Mouse (Mus musculus) embryonic fibroblast, embryonic 13.5 days (primary cell): ENCODE data around the gene Slc25a1. TPM values are rescaled to one million over a fixed set of nuclear protein-coding genes. Genes with fewer than 3 reads are reported as not detected.

Experiments used
- H3K27ac ChIP-seq: 2 replicates; pipeline ENCODE4 v1.5.1; 2012; ENCODE audit warnings: low read length, control low read depth, inconsistent platforms; ENCODE audit not compliant: insufficient read depth
- H3K4me1 ChIP-seq: 2 replicates; pipeline ENCODE4 v1.6.1; 2011; ENCODE audit warnings: low read length; ENCODE audit not compliant: control insufficient read depth, insufficient read depth
- H3K4me3 ChIP-seq: 2 replicates; pipeline ENCODE4 v1.5.1; 2011; ENCODE audit warnings: mild to moderate bottlenecking, control low read depth, low read length; ENCODE audit not compliant: insufficient read depth
- CTCF ChIP-seq: IDR thresholded peaks from 2 replicates; pipeline ENCODE4 v1.5.1; 2011; ENCODE audit warnings: mild to moderate bottlenecking, control low read depth, low read length, moderate library complexity, borderline replicate concordance; ENCODE audit not compliant: insufficient read depth
- POLR2A ChIP-seq: IDR thresholded peaks from 2 replicates; pipeline ENCODE4 v1.6.1; 2011; ENCODE audit warnings: low read depth, mild to moderate bottlenecking, control low read depth, low read length, moderate library complexity
- polyA plus RNA-seq: library from polyadenylated mRNA; stranded (reverse); fragments of >200 nt; gene quantifications from 2 replicates; pipeline ENCODE4 v1.2.4, GENCODE M21; 2011; ENCODE audit warnings: low read depth; ENCODE audit not compliant: missing spikeins, insufficient read length

The Slc25a1 gene
- polyA plus RNA-seq, 1 experiment, result 77.8 TPM

GRCm38 (mm10) chr16:17927351-17928082 is 502 bp downstream of the Slc25a1 start:
- H3K27ac ChIP-seq, result peak overlapping the region; percentile 57; the same call in 1 of the 2 replicates
- peak overlapping the region; percentile 69 for H3K4me3 ChIP-seq
- H3K4me1 ChIP-seq, result 0 out of 2 replicates have a peak, but pooled peaks cover 2% of the 10 kb centered on the region
- TF ChIP-seq POLR2A (peak; percentile 15; the same call in 1 of the 2 replicates), CTCF (no peak)

GRCm38 (mm10) chr16:17922163-17922538 is 5.9 kb downstream of the Slc25a1 start:
- Histone ChIP-seq H3K4me1 (peaks cover 5% of the 10 kb centered on the region; the same call in 1 of the 2 replicates), H3K27ac (peak overlapping the region; percentile 35)
- TF ChIP-seq CTCF (no peak), POLR2A (no peak)

DNA sequence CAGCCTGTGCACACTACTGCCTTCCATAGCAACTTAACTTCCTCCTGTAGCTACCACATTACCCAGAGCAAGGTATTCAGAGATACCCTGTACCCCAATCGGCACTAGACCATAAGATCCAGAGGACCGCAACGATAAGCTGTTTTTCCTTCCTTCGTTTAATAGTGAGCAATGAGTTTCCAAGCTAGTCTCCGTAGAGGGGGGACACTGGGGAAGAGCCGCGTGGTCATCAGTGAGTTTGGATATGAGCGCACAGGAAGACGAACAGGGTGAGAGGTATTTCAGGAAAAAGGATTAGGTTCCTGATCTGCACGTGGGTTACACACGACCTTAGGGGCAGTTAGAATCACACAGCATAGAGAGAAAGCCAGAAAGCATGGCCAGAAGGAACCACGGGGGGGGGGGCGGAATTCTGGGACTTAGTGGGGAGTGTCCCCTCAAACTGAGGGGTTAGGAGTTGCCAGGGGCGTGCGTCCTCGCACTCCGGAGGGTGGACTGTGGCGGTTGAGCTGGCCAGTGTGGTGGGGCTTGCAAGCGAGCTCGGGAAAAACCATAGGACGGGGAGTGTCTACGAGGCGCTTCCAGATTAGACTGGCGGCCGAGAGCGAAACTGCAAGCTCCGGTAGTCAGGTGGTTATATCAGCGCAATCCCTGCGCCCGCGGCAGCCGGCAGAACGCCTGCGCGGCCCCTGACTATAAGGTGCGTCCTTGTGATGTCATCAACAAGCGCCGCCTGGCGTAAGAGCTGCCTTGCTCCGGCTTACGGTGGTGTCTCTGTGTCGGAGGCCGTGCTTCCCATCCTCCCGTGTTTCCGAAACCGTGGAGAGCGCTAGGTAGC is 6.5 kb downstream of the Slc25a1 start:
- Histone ChIP-seq H3K4me3 (peak overlapping the region; percentile 84), H3K27ac (peak overlapping the region; percentile 39), H3K4me1 (peaks cover 5% of the 10 kb centered on the region; the same call in 1 of the 2 replicates)
- TF ChIP-seq CTCF (no peak), POLR2A (peak; percentile 90)

More at GRCm38 (mm10) chr16:17922163-17922538, 5.9 kb downstream of the Slc25a1 start:
- H3K4me3 ChIP-seq, result peak overlapping the region; percentile 84

DNA sequence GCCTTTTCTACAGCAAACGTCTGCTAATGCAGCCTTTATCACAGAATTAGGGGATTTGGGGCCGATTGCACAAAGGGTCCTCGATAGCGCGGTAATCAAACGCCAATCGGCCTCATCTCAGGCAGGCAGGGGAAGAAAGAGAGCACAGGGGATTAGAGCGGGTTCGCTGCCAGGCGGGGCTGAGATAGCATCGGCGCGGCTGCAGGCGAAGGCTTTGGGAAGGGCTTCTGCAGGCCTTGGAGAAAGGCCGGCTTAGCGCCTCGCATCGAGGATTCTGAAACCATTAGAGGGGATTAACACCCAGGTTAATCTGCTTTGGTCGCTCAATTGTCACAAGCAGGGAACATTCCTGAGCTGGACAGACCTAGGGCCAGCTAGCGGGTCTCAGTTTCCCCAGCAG is 7.4 kb downstream of the Slc25a1 start:
- Histone ChIP-seq H3K27ac (no peak overlapping the region), H3K4me1 (peaks cover 5% of the 10 kb centered on the region; the same call in 1 of the 2 replicates), H3K4me3 (no peak overlapping the region)
- no peak for TF ChIP-seq CTCF
- no peak for TF ChIP-seq POLR2A

GRCm38 (mm10) chr16:17914307-17915249 is 13.4 kb downstream of the Slc25a1 start, which contains the start of gene Gsc2:
Gsc2 (minus strand) TSS chr16:17915059.
- peaks cover 5% of the 10 kb centered on the region; the same call in 1 of the 2 replicates for H3K4me1 ChIP-seq
- H3K27ac ChIP-seq, result no peak within 1 kb of the TSS
- TF ChIP-seq POLR2A (no peak), CTCF (no peak)
- peak within 1 kb of the TSS; percentile 16; the same call in 1 of the 2 replicates for H3K4me3 ChIP-seq

DNA sequence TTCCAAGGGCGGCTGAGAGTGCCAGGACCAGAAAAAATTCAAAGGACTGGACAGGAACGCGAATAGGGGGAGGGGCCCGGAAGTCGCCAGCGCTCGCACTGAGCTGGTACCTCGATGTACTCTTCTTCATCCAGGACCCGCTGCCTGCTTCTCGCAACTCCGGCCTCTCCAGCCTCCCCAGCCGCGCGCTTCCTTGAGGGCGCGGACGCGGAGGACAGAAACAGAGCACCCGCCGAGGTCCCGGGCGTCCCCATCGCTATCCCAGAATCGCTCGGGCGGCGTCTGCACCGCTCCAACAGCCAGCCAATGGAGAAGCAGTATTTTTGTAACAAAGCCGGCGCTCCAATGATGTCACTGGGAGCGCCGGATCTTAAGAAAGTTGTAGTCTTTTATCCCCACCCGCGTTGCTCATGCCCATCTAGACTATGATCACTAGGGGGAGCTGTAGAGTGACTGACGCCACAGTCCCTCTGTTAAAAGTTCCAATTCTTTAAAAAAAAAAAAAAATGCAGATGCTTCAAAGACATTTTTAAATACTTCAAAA is 16.9 kb downstream of the Slc25a1 start, which contains the start of gene Ess2:
TSS of gene Ess2 (minus strand) at position 297 of the 544 bp plus-strand sequence.
- Histone ChIP-seq H3K4me1 (peaks cover 5% of the 10 kb centered on the region; the same call in 1 of the 2 replicates), H3K4me3 (peak within 1 kb of the TSS; percentile 79), H3K27ac (peak within 1 kb of the TSS; percentile 43; the same call in 1 of the 2 replicates)
- TF ChIP-seq POLR2A, result peak; percentile 62
- peak; percentile 33; the same call in 1 of the 2 replicates for TF ChIP-seq CTCF

GRCm38 (mm10) chr16:17898462-17898861 is 29.6 kb downstream of the Slc25a1 start, which contains the start of the genes Dgcr2 and Tssk2:
Dgcr2 (minus strand) TSS chr16:17898562.
Tssk2 (plus strand) TSS chr16:17898637.
- TF ChIP-seq POLR2A (no peak), CTCF (no peak)
- Histone ChIP-seq H3K27ac (no peak within 1 kb of the TSS), H3K4me1 (no peaks in the 10 kb centered on the region), H3K4me3 (no peak within 1 kb of the TSS)

DNA sequence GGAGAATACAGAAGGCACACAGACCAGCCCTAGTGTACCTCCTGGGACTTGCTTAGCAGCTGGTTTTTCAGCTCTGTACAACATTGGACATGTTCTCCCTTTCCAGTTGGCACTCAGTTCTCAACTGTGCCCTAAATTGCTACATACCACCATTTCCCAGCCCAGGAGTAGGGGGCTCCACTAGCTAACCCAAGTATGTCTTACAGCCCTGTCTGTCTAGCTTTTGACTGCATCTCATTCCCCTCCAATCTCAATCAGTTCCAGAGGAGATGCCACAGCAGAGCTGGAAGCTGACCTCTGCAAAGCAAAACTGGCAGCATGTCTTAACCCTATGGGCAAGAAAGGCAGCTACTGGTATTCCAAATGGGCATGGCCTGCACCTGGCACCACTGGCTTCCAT is 31.9 kb downstream of the Slc25a1 start:
- H3K27ac ChIP-seq, result no peak overlapping the region
- H3K4me3 ChIP-seq, result no peak overlapping the region
- H3K4me1 ChIP-seq, result no peaks in the 10 kb centered on the region
- TF ChIP-seq CTCF (no peak), POLR2A (no peak)
